Mouse (Mus musculus): Measurements from ENCODE around the gene Atg4d. TPM values are rescaled to one million over a fixed set of nuclear protein-coding genes. Genes with fewer than 3 reads are reported as not detected.
A peak's percentile ranks its signal among the peaks of the same experiment; 100 is the strongest.

The Atg4d gene
- polyA plus RNA-seq, 1 experiment from 2014 or later: 45.3 TPM

DNA sequence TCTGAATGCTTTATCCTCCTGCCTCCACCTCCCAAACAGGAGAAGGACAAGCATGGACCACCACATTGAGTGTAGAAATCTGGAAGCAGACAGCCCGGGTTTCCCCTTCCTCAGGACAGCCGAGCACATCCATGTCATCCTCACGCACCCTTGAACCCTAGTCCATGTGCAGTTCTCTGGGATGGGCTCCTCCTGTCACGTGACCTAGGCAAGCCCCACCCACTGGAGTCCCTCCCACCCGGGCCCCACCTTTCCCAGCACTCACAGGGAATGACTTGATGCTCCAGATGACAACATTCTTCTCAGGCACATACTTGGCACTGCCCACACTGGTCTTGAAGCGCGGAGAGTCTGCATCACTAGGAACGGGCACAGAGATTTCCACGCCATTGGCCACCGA, 33.9 kb downstream of the Atg4d start:
- no peak overlapping the region for H3K4me2 ChIP-seq (replicated peaks; ENCODE audit: low read depth, low read length)
- H3K9me3 ChIP-seq (ENCODE audit: control insufficient read depth, low read length): no peaks in the 10 kb centered on the region
- no peak overlapping the region for H3K4me3 ChIP-seq (ENCODE audit: low read depth, low read length)
- no peaks in the 10 kb centered on the region for H3K27me3 ChIP-seq (ENCODE audit: control insufficient read depth, insufficient read depth, low read length)
- 83% methylated on average over 10 of the region's 10 CpGs for WGBS
- H3K9ac ChIP-seq (ENCODE audit: low read depth, low read length): no peak overlapping the region
- no peak for ATAC-seq (ENCODE audit: low FRiP score)
- no peak for DNase-seq (ENCODE audit: low spot score)
- no peaks in the 10 kb centered on the region for H3K4me1 ChIP-seq (replicated peaks; ENCODE audit: control insufficient read depth, insufficient read depth, low read length)
- H3K36me3 ChIP-seq (ENCODE audit: control insufficient read depth, insufficient read depth, low read length): no peaks in the 10 kb centered on the region
- no peak overlapping the region for H3K27ac ChIP-seq (ENCODE audit: low read depth, low read length)

DNA sequence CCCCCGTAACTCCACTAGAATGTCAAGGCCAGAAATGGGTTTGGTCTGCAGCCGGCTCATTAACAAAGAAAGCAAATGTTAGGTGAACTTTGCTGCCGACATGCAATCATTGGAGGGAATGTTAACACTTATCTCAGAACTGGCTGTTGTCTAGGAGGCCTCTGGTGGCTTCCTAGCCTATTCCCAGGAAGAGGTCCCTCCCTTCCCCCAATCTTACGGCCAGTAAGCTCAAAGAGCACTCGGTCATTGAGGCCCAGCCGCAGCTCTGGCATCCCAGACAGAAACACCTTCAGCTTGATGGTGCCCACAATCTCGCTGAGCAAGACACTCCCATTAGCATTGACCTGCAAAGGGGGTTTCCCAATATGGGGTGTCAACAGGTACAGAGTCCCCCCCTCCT, 40.0 kb downstream of the Atg4d start:
- Histone ChIP-seq H3K9me3 (ENCODE audit: control insufficient read depth, low read length) (no peaks in the 10 kb centered on the region), H3K4me1 (replicated peaks; ENCODE audit: control insufficient read depth, insufficient read depth, low read length) (no peaks in the 10 kb centered on the region), H3K4me2 (replicated peaks; ENCODE audit: low read depth, low read length) (no peak overlapping the region), H3K36me3 (ENCODE audit: control insufficient read depth, insufficient read depth, low read length) (no peaks in the 10 kb centered on the region), H3K27me3 (ENCODE audit: control insufficient read depth, insufficient read depth, low read length) (no peaks in the 10 kb centered on the region), H3K9ac (ENCODE audit: low read depth, low read length) (no peak overlapping the region), H3K27ac (ENCODE audit: low read depth, low read length) (no peak overlapping the region), H3K4me3 (ENCODE audit: low read depth, low read length) (no peak overlapping the region)
- DNase-seq (ENCODE audit: low spot score) (no peak), ATAC-seq (ENCODE audit: low FRiP score) (no peak)
- 88% methylated on average over 7 of the region's 7 CpGs for WGBS

DNA sequence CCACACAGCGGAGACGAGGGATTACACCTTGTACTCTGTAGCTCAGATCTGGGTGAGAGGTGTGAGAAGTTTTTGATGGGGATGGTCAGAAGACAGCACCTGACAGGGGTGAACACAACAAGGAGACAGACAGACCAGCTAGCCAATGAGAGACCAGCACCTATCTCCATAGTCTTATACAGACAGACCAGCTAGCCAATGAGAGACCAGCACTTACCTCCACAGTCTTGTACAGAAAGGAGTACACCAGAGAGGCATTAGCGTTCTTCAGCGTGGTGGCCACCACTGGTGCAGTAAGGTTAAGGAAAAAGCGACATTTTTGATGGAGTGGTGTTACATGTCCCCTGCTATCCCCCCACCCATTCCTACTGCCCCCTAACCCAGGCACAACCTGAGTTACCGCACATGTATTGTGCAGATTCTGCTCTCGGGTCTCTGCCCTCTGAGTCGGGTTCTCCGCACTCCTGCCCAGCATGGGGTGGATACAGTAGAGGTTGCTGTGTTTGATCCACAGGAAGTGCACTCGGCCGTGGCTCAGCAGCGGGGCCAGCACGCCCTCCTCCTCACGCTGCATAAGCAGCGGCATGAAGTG, 44.2 kb downstream of the Atg4d start:
- Histone ChIP-seq H3K9me3 (ENCODE audit: control insufficient read depth, low read length) (no peaks in the 10 kb centered on the region), H3K4me1 (replicated peaks; ENCODE audit: control insufficient read depth, insufficient read depth, low read length) (no peaks in the 10 kb centered on the region), H3K36me3 (ENCODE audit: control insufficient read depth, insufficient read depth, low read length) (no peaks in the 10 kb centered on the region), H3K4me2 (replicated peaks; ENCODE audit: low read depth, low read length) (no peak overlapping the region), H3K9ac (ENCODE audit: low read depth, low read length) (no peak overlapping the region), H3K27ac (ENCODE audit: low read depth, low read length) (no peak overlapping the region), H3K27me3 (ENCODE audit: control insufficient read depth, insufficient read depth, low read length) (peaks cover 10% of the 10 kb centered on the region), H3K4me3 (ENCODE audit: low read depth, low read length) (no peak overlapping the region)
- DNase-seq (ENCODE audit: low spot score) (no peak), ATAC-seq (ENCODE audit: low FRiP score) (no peak)
- 73% methylated on average over 15 of the region's 15 CpGs for WGBS

DNA sequence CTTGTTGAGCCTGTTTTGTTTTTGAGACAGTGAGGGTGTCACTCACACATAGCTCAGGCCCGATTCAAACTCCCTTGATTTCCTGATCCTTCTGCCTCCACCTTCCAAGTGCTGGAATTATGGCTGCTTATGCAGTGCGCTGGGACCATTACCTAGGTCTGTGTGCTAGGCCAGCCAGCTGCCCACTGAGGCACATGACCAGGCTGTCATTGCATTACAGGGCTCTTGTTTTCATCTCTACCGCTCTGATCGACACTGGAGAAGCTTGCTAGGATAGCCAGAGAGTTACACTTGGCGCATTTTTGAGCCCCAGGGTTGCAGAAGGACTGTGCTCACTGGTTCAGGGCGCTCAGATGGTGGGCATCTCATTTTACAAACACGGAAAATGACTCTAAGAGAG, 46.6 kb downstream of the Atg4d start:
- H3K4me3 ChIP-seq (ENCODE audit: low read depth, low read length): no peak overlapping the region
- DNase-seq (ENCODE audit: low spot score) (no peak), ATAC-seq (ENCODE audit: low FRiP score) (no peak)
- no peaks in the 10 kb centered on the region for H3K36me3 ChIP-seq (ENCODE audit: control insufficient read depth, insufficient read depth, low read length)
- H3K9ac ChIP-seq (ENCODE audit: low read depth, low read length): no peak overlapping the region
- no peaks in the 10 kb centered on the region for H3K9me3 ChIP-seq (ENCODE audit: control insufficient read depth, low read length)
- no peak overlapping the region for H3K4me2 ChIP-seq (replicated peaks; ENCODE audit: low read depth, low read length)
- H3K4me1 ChIP-seq (replicated peaks; ENCODE audit: control insufficient read depth, insufficient read depth, low read length): no peaks in the 10 kb centered on the region
- no peak overlapping the region for H3K27ac ChIP-seq (ENCODE audit: low read depth, low read length)
- 27% methylated on average over 7 of the region's 7 CpGs for WGBS
- H3K27me3 ChIP-seq (ENCODE audit: control insufficient read depth, insufficient read depth, low read length): peaks cover 10% of the 10 kb centered on the region

DNA sequence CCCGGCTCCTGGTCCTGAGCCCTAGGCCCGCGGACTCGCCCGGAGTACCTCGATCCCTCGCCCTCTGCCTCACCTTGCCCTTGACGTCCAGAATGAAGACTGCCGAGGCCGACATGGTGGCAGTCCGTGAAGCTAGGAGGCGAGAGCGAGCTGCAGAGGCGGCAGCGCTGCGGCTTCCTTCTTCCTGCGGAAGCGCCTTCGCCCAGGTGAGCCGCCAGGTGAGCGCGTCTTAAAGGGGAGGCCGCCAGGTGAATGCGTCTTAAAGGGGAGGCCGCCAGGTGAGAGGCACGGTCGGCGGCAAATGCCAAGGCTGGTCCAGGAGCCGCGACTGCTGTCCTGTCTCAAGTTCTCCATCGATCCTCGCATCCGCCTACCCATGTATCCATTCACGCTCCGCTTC, 47.0 kb downstream of the Atg4d start, which contains the start of gene Ap1m2:
TSS of gene Ap1m2 (minus strand) at position 204 of the 400 bp plus-strand sequence.
- H3K9ac ChIP-seq (ENCODE audit: low read depth, low read length): no peak within 1 kb of the TSS
- H3K27me3 ChIP-seq (ENCODE audit: control insufficient read depth, insufficient read depth, low read length): peaks cover 10% of the 10 kb centered on the region
- ATAC-seq (ENCODE audit: low FRiP score): no peak
- no peaks in the 10 kb centered on the region for H3K4me1 ChIP-seq (replicated peaks; ENCODE audit: control insufficient read depth, insufficient read depth, low read length)
- H3K27ac ChIP-seq (ENCODE audit: low read depth, low read length): no peak within 1 kb of the TSS
- 12% methylated on average over 34 of the region's 35 CpGs for WGBS
- H3K9me3 ChIP-seq (ENCODE audit: control insufficient read depth, low read length): no peaks in the 10 kb centered on the region
- no peaks in the 10 kb centered on the region for H3K36me3 ChIP-seq (ENCODE audit: control insufficient read depth, insufficient read depth, low read length)
- H3K4me3 ChIP-seq (ENCODE audit: low read depth, low read length): no peak within 1 kb of the TSS
- H3K4me2 ChIP-seq (replicated peaks; ENCODE audit: low read depth, low read length): no peak within 1 kb of the TSS
- DNase-seq (ENCODE audit: low spot score): no peak

DNA sequence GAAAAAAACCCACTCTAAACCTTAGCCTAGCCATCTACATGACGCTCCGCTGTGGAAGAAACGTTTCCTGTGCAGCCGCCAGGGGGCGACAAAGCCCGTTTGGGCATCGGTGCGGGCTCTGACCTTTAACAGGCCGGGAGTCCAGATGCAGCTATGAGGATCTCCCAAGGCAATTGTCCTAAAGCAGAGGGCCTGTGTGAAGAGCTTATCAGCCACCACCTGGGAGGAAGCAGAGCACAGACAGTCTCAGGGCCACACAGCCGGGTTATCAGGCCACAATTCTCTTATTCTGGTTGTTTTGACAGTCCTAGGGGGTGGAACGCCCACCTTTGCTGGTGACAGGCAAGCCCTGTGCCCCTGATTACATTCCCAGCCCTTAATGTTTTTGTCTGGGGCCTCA, 48.3 kb downstream of the Atg4d start:
- Histone ChIP-seq H3K9me3 (ENCODE audit: control insufficient read depth, low read length) (no peaks in the 10 kb centered on the region), H3K4me1 (replicated peaks; ENCODE audit: control insufficient read depth, insufficient read depth, low read length) (no peaks in the 10 kb centered on the region), H3K27me3 (ENCODE audit: control insufficient read depth, insufficient read depth, low read length) (peaks cover 10% of the 10 kb centered on the region), H3K4me2 (replicated peaks; ENCODE audit: low read depth, low read length) (no peak overlapping the region), H3K4me3 (ENCODE audit: low read depth, low read length) (no peak overlapping the region), H3K36me3 (ENCODE audit: control insufficient read depth, insufficient read depth, low read length) (no peaks in the 10 kb centered on the region), H3K9ac (ENCODE audit: low read depth, low read length) (no peak overlapping the region), H3K27ac (ENCODE audit: low read depth, low read length) (no peak overlapping the region)
- DNase-seq (ENCODE audit: low spot score): peak; percentile 94
- ATAC-seq (ENCODE audit: low FRiP score): peak; percentile 65
- 8% methylated on average over 11 of the region's 11 CpGs for WGBS

DNA sequence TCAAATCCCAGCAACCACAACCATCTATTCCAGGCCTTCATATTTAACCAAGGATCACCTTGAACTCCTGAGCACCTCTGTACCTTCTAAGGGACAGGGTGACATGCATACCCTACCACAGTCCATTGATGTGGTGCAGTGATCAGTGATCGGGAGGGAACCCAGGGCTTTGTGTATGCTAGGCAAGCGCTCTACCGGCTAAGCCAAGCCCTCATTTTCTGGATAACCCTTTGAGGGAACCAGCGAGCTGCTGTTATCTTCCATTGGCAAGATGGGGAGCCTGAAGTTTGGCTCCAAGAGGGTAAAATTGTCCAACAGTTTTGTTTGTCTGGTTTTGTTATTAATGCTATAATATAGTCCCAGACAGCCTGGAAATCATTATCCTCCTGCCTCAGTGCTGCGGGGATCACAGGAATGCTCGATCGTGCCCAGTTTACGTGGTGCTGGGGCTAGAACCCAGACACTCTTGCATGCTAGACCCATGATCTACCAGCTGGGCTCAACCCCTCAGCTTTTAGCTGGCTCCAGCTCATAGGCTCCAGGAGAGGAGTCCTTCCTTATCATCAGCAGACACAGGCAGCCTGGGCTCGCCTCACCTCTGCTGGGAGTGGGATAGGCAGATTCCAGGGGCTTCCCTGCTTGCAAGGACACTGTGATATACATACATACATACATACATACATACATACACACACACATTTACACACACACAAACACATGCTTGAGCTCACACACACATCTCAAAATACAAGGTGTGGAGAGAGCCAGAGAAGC, 49.5 kb downstream of the Atg4d start:
- H3K36me3 ChIP-seq (ENCODE audit: control insufficient read depth, insufficient read depth, low read length): no peaks in the 10 kb centered on the region
- no peak for ATAC-seq (ENCODE audit: low FRiP score)
- WGBS: 88% methylated on average over 9 of the region's 9 CpGs

DNA sequence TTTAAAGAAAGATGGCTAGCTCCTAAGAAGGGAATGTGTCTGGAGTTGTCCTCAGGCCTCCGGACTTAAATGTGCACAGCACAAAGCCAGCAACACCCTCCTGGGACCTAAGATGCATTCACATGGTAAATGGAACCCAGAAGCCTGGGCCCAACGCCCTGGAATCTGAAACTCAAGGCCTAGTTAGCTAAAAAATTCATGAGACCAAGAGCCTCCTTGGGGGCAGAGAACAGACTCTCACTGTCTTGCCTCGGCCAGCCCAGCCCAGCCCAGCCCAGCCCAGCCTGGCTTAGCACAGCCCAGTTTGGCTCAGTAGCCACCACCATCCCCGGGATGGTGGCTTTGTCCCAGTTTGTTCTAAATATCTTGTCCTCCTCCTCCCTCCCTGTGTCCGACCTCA, 50.3 kb downstream of the Atg4d start:
- DNase-seq (ENCODE audit: low spot score) (no peak), ATAC-seq (ENCODE audit: low FRiP score) (no peak)
- Histone ChIP-seq H3K4me3 (ENCODE audit: low read depth, low read length) (no peak overlapping the region), H3K9ac (ENCODE audit: low read depth, low read length) (no peak overlapping the region), H3K4me1 (replicated peaks; ENCODE audit: control insufficient read depth, insufficient read depth, low read length) (no peaks in the 10 kb centered on the region), H3K27me3 (ENCODE audit: control insufficient read depth, insufficient read depth, low read length) (peaks cover 10% of the 10 kb centered on the region), H3K27ac (ENCODE audit: low read depth, low read length) (no peak overlapping the region), H3K9me3 (ENCODE audit: control insufficient read depth, low read length) (no peaks in the 10 kb centered on the region), H3K4me2 (replicated peaks; ENCODE audit: low read depth, low read length) (no peak overlapping the region), H3K36me3 (ENCODE audit: control insufficient read depth, insufficient read depth, low read length) (no peaks in the 10 kb centered on the region)
- WGBS: 56% methylated on average over 4 of the region's 5 CpGs

More for the DNA sequence above, 49.5 kb downstream of the Atg4d start:
- DNase-seq (ENCODE audit: low spot score): no peak
- Histone ChIP-seq H3K9me3 (ENCODE audit: control insufficient read depth, low read length) (no peaks in the 10 kb centered on the region), H3K9ac (ENCODE audit: low read depth, low read length) (no peak overlapping the region), H3K27me3 (ENCODE audit: control insufficient read depth, insufficient read depth, low read length) (peaks cover 10% of the 10 kb centered on the region), H3K4me3 (ENCODE audit: low read depth, low read length) (no peak overlapping the region), H3K4me2 (replicated peaks; ENCODE audit: low read depth, low read length) (no peak overlapping the region), H3K27ac (ENCODE audit: low read depth, low read length) (no peak overlapping the region), H3K4me1 (replicated peaks; ENCODE audit: control insufficient read depth, insufficient read depth, low read length) (no peaks in the 10 kb centered on the region)

DNA sequence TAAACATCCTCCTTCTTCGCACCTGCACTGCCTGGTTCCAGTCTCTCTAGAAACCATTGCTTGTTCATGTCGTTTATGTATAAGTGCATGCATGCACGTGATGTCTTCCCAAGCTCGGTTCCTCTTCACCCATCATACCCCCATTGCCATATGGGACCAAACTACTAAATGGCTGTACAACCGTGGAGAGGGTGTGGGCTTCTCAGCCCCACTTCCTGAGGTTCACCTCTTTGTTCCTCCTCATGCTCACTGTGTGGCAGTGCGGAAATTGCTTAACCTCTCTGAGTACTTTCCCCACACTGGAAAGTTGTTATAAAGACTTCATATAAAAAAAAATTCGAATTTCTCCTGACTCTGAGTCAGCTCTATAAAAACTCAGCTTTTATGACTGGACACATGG, 51.6 kb downstream of the Atg4d start:
- WGBS: 76% methylated on average over 7 of the region's 7 CpGs
- H3K36me3 ChIP-seq (ENCODE audit: control insufficient read depth, insufficient read depth, low read length): no peaks in the 10 kb centered on the region

More for the DNA sequence above, 51.6 kb downstream of the Atg4d start:
- ATAC-seq (ENCODE audit: low FRiP score): no peak
- Histone ChIP-seq H3K27ac (ENCODE audit: low read depth, low read length) (no peak overlapping the region), H3K27me3 (ENCODE audit: control insufficient read depth, insufficient read depth, low read length) (peaks cover 8% of the 10 kb centered on the region), H3K4me1 (replicated peaks; ENCODE audit: control insufficient read depth, insufficient read depth, low read length) (peaks cover 3% of the 10 kb centered on the region), H3K9ac (ENCODE audit: low read depth, low read length) (no peak overlapping the region), H3K4me3 (ENCODE audit: low read depth, low read length) (no peak overlapping the region), H3K9me3 (ENCODE audit: control insufficient read depth, low read length) (no peaks in the 10 kb centered on the region), H3K4me2 (replicated peaks; ENCODE audit: low read depth, low read length) (no peak overlapping the region)
- no peak for DNase-seq (ENCODE audit: low spot score)
